ENCODE assay signal across 8 mouse cellular contexts in the genomic region with DNA sequence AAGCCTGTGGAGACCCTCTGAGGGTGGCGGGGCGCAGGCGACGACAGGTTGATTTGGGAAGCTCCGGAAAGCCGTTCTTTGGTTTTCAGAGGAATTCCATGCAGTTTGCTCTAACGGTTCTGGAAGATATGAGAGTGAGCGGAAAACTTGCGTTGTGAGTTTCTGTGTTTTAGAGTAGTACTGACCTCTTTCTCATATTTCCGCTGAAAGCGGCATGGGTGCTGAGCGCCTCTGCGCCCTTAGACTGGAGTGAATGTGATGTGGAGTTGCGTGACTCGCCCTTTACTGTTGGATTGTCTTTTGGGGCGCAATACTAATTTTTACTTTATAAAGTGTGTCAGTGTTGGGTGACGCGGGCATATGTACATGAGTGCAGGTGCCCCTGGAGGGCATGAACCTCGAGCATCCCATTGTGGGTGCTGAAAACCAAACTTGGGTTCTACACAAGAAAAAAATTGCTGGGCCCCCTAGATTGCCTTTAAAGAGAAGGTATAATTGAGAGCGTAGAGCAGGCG. TPM values are rescaled to one million over a fixed set of nuclear protein-coding genes. Genes with fewer than 3 reads are reported as not detected.
DNase-seq lines count a peak whose midpoint lies in the region; ATAC-seq and TF ChIP-seq lines count a peak whose summit lies in the region.

No protein-coding gene starts in this region.

- H3K27ac ChIP-seq in testis, adult 2 months (ENCODE audit: control insufficient read depth, insufficient read depth, low read depth, low read length), result peak overlapping the region; percentile 98
- peak overlapping the region; percentile 95 for H3K27ac ChIP-seq in kidney, embryonic 16.5 days (ENCODE audit: low read length)

- peak overlapping the region; percentile 93 for H3K9ac ChIP-seq in kidney, embryonic 16.5 days (replicated peaks; ENCODE audit: low read length)

- H3K4me3 ChIP-seq in testis, adult 2 months (ENCODE audit: control insufficient read depth, low read depth, low read length), result peak overlapping the region; percentile 96
- peak overlapping the region; percentile 88 for H3K4me3 ChIP-seq in kidney, embryonic 16.5 days (ENCODE audit: low read length)

- H3K4me1 ChIP-seq in testis, adult 2 months (ENCODE audit: control insufficient read depth, insufficient read depth, low read length), result peaks cover 7% of the 10 kb centered on the region
- peaks cover 16% of the 10 kb centered on the region for H3K4me1 ChIP-seq in kidney, embryonic 16.5 days (ENCODE audit: insufficient read depth, low read length)

- 3% methylated on average over 21 of the region's 21 CpGs for WGBS in kidney, embryonic 16.5 days

- no peaks in the 10 kb centered on the region for H3K9me3 ChIP-seq in kidney, embryonic 16.5 days (ENCODE audit: low read length)

- H3K27me3 ChIP-seq in testis, adult 2 months (ENCODE audit: control insufficient read depth, insufficient read depth, low read length), result no peaks in the 10 kb centered on the region
- no peaks in the 10 kb centered on the region for H3K27me3 ChIP-seq in kidney, embryonic 16.5 days (ENCODE audit: insufficient read depth, low read length)

- TF ChIP-seq POLR2A in testis, adult 2 months (IDR thresholded peaks at IDR 0.05; ENCODE audit: control insufficient read depth, low read depth, low read length), result no peak

- peak; percentile 17 for DNase-seq in adrenal gland, postnatal 14 days
- DNase-seq in adrenal gland, adult 8-10 months, result no peak
- no peak for DNase-seq in testis, postnatal 10 days (ENCODE audit: low spot score)
- DNase-seq in natural killer cell, adult 2 months (ENCODE audit: low spot score in 2 of 2), result peak; percentile 18 to 31
- DNase-seq in testis, postnatal 14 days (ENCODE audit: low spot score), result no peak
- DNase-seq in cerebellum, adult 11 months, result no peak

- TF ChIP-seq CTCF in testis, adult 2 months (IDR thresholded peaks at IDR 0.05; ENCODE audit: control insufficient read depth, insufficient read depth, insufficient replicate concordance, low read depth, low read length), result no peak

- ATAC-seq in kidney, embryonic 16.5 days (ENCODE audit: low FRiP score, low TSS enrichment), result no peak

- peak overlapping the region; percentile 70 for H3K4me2 ChIP-seq in kidney, embryonic 16.5 days (replicated peaks; ENCODE audit: low read depth, low read length)

- H3K36me3 ChIP-seq in testis, adult 2 months (ENCODE audit: control insufficient read depth, insufficient read depth, low read length), result peaks cover 4% of the 10 kb centered on the region
- H3K36me3 ChIP-seq in kidney, embryonic 16.5 days (ENCODE audit: insufficient read depth, low read length), result 0 out of 2 replicates have a peak, but pooled peaks cover 4% of the 10 kb centered on the region

RNA-seq across cellular contexts. Expression of a gene that starts 1.8 kb away (rescaled TPM):
- 46.1 and 52.4 TPM in 2 replicates for total RNA-seq in adrenal gland, postnatal 14 days (2021)
- 10 to 100 TPM; 26.5 to 33.6 (median 29.2) TPM for total RNA-seq in adrenal gland, adult 8-10 months (2022)
- 22.2 and 25.3 TPM in 2 replicates for polyA plus RNA-seq in testis, adult 2 months (2012; rRNA removed)
- 153 and 173 TPM in 2 replicates for polyA plus RNA-seq in kidney, embryonic 16.5 days (2015; fragmentation: Nextera tagmentation; extraction: Ambion mirVana)

RNA-seq across cellular contexts. Expression of a gene that starts 1.9 kb away (rescaled TPM):
- total RNA-seq in adrenal gland, postnatal 14 days (2021), result 23.2 and 25.6 TPM in 2 replicates
- total RNA-seq in adrenal gland, adult 8-10 months (2022), result 10 to 100 TPM; 22.7 to 40.6 (median 30.2) TPM
- polyA plus RNA-seq in testis, adult 2 months (2012; rRNA removed), result 25.3 and 30.9 TPM in 2 replicates
- 18.8 and 20.1 TPM in 2 replicates for polyA plus RNA-seq in kidney, embryonic 16.5 days (2015; fragmentation: Nextera tagmentation; extraction: Ambion mirVana)

RNA-seq across cellular contexts. Expression of a gene that starts 38.3 kb away (rescaled TPM):
- total RNA-seq in adrenal gland, postnatal 14 days (2021), result 17.2 and 17.8 TPM in 2 replicates
- total RNA-seq in adrenal gland, adult 8-10 months (2022), result 1 to 10 TPM; 4.4 to 5.8 (median 5.1) TPM
- polyA plus RNA-seq in testis, adult 2 months (2012; rRNA removed), result 7.3 and 9.8 TPM in 2 replicates
- 115 and 129 TPM in 2 replicates for polyA plus RNA-seq in kidney, embryonic 16.5 days (2015; fragmentation: Nextera tagmentation; extraction: Ambion mirVana)

Comparison
In these comparisons a context has a peak if more than half of its experiments do, and no peak if none do; other contexts are left out.
1. DNase-seq: peak in adrenal gland, postnatal 14 days (single experiment) and natural killer cell, adult 2 months (2 of 2); none in adrenal gland, adult 8-10 months (single experiment), testis, postnatal 10 days (single experiment), testis, postnatal 14 days (single experiment) and cerebellum, adult 11 months (single experiment).